Mouse (Mus musculus): Measurements from ENCODE around the gene Phf23. TPM values are rescaled to one million over a fixed set of nuclear protein-coding genes. Genes with fewer than 3 reads are reported as not detected.

The Phf23 gene
- polyA plus RNA-seq, 1 experiment from 2014 or later, result 75.0 TPM

- Histone ChIP-seq H3K4me3 (peak overlapping the region; percentile 98), H3K9ac (peak overlapping the region; percentile 81), H3K27me3 (no peaks in the 10 kb centered on the region), H3K36me3 (peaks cover 45% of the 10 kb centered on the region), H3K27ac (peak overlapping the region; percentile 100), H3K4me2 (peak overlapping the region; percentile 81), H3K9me3 (no peaks in the 10 kb centered on the region), H3K4me1 (peaks cover 32% of the 10 kb centered on the region)
- 2% methylated on average over 16 of the region's 16 CpGs for WGBS
- no peak; the same call in 1 of the 2 replicates for ATAC-seq (ENCODE audit: borderline replicate concordance, extremely low read depth, low FRiP score, low TSS enrichment)
Observed at GRCm38 (mm10) chr11:69979827-69980195, 15.8 kb upstream of the Phf23 start.

DNA sequence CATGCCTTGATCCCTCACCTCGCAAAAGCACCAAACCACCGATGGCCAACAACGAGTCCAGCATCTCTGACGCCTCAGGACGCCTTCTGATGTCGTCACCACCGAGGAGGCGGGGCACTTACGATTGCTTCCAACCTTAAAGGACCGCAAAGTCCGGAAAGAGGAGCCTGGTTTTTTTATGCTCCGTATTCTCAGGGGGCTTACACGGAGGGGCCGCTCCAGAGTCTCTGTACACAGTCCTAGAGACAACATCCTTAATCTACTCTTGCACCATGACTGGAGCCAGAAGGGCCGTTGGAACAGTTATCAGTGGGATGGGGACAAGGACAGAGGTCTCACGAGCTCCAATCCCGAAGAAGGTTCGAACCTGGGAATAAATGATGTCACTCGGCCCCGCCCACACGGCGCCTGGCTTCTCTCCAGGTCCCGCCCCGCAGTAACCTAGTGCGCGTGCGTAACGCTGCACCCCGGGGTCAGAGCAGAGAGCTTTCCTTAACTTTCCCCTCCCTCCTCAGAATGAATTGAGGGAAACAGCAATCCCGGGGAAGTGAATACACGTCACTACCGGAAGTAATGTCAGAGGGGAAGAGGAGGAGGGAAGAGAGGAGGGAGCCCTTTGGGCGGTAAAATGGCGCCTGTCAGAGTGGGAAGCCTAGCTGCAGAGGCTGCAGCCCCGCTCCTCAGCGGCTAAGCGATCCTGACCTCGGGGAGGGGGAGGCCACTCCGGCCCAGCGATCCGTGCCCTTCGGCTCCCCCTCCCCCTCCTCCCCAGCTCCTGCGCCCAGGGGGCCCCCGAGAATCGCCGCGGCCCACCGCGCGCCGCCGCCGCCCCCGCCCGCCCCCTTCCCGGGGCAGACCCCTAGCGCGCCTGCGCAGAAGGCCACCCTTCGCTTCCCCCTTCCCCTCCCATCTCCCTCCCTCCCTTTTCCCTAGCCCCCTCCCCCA, 15.1 kb upstream of the Phf23 start:
- peak; percentile 95 for ATAC-seq (ENCODE audit: borderline replicate concordance, extremely low read depth, low FRiP score, low TSS enrichment)
- H3K9ac ChIP-seq, result peak overlapping the region; percentile 93
- peaks cover 45% of the 10 kb centered on the region for H3K36me3 ChIP-seq
- peak overlapping the region; percentile 81 for H3K4me2 ChIP-seq
- H3K27me3 ChIP-seq, result no peaks in the 10 kb centered on the region
- H3K4me3 ChIP-seq, result peak overlapping the region; percentile 98
- WGBS, result under 1% methylated on average over 41 of the region's 60 CpGs
- peaks cover 32% of the 10 kb centered on the region for H3K4me1 ChIP-seq
- peak overlapping the region; percentile 100 for H3K27ac ChIP-seq
- H3K9me3 ChIP-seq, result no peaks in the 10 kb centered on the region

- peaks cover 46% of the 10 kb centered on the region for H3K36me3 ChIP-seq
Observed at GRCm38 (mm10) chr11:69981141-69981762, 14.3 kb upstream of the Phf23 start, which contains the start of gene Ctdnep1. Gene Ctdnep1, plus strand, starts transcription at chr11:69981156.

DNA sequence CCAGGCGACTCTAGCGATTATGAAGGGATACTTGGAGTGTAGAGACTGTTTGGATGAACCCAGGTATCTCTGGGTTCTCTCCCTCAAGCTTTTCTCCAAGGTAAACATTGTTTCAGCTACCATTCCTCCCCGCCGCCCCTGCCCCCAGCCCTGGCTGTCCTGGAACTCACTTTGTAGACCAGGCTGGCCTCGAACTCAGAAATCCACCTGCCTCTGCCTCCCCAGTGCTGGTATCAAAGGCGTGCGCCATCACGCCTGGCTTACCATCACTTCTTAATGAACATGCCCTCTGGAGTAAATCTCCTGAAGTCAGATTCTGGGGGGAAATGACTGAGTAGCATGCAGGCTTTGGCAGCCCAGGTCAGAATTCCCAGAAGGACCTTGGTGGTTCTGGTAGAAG, 13.4 kb upstream of the Phf23 start, which contains the start of gene Elp5:
Gene Elp5, minus strand, starts transcription at position 293 of the 400 bp plus-strand sequence.
- ATAC-seq (ENCODE audit: borderline replicate concordance, extremely low read depth, low FRiP score, low TSS enrichment), result no peak
- peak within 1 kb of the TSS; percentile 93 for H3K9ac ChIP-seq
- H3K27ac ChIP-seq, result peak within 1 kb of the TSS; percentile 100
- peak within 1 kb of the TSS; percentile 98 for H3K4me3 ChIP-seq
- 36% methylated on average over 8 of the region's 8 CpGs for WGBS
- H3K4me1 ChIP-seq, result peaks cover 32% of the 10 kb centered on the region
- H3K4me2 ChIP-seq, result peak within 1 kb of the TSS; percentile 67
- peaks cover 48% of the 10 kb centered on the region for H3K36me3 ChIP-seq
- no peaks in the 10 kb centered on the region for H3K27me3 ChIP-seq
- H3K9me3 ChIP-seq, result no peaks in the 10 kb centered on the region

More at GRCm38 (mm10) chr11:69981141-69981762, 14.3 kb upstream of the Phf23 start, which contains the start of gene Ctdnep1:
- Histone ChIP-seq H3K27ac (peak within 1 kb of the TSS; percentile 100), H3K27me3 (no peaks in the 10 kb centered on the region), H3K9ac (peak within 1 kb of the TSS; percentile 93), H3K4me1 (peaks cover 32% of the 10 kb centered on the region), H3K9me3 (no peaks in the 10 kb centered on the region), H3K4me3 (peak within 1 kb of the TSS; percentile 98), H3K4me2 (peak within 1 kb of the TSS; percentile 81)
- peak; percentile 46; the same call in 1 of the 2 replicates for ATAC-seq (ENCODE audit: borderline replicate concordance, extremely low read depth, low FRiP score, low TSS enrichment)
- WGBS, result under 1% methylated on average over 41 of the region's 43 CpGs

DNA sequence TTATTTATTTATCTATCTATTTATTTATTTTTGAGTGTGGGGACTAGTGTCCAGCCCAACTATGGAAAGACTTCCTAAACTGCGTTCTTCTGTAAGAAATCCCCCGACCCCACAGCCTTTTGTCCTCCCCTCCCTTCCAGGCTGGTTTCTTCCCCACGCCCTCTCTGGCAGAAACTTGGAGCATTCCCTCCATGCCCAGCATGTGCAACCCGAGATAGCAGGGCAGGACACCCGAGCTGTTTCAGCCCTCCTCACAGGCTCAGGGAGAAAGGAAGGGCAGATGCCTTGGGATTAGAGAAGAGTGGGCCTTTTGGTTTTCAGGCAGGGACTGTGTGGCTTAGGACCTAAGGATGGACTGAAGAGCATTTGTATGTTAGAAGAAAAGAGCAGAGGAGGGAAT, 12.7 kb upstream of the Phf23 start:
- no peaks in the 10 kb centered on the region for H3K9me3 ChIP-seq
- H3K27ac ChIP-seq, result no peak overlapping the region
- WGBS, result 20% methylated on average over 5 of the region's 5 CpGs
- H3K9ac ChIP-seq, result peak overlapping the region; percentile 93
- H3K27me3 ChIP-seq, result no peaks in the 10 kb centered on the region
- peaks cover 49% of the 10 kb centered on the region for H3K36me3 ChIP-seq
- H3K4me2 ChIP-seq, result peak overlapping the region; percentile 67
- peaks cover 32% of the 10 kb centered on the region for H3K4me1 ChIP-seq
- no peak for ATAC-seq (ENCODE audit: borderline replicate concordance, extremely low read depth, low FRiP score, low TSS enrichment)
- H3K4me3 ChIP-seq, result peak overlapping the region; percentile 98

DNA sequence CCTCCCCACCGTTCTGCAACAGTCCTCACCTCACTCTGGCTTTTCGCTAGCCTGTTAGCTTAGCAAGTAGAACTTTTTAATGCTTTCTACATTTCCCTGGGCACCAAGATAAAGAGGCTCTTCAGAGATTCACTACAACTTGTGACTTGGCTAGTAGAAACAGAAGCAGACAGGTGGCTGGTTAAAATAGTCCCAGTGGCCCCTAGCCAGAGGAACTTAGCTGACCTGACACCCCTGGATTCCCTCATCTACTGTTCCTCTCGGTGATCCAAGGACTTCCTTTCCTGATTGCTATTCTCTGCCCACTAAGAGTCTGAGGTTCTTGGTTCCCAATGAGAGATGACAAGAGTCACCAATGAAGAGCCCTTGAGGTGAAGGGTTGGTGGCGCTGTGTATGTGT, 12.2 kb upstream of the Phf23 start:
- no peak for ATAC-seq (ENCODE audit: borderline replicate concordance, extremely low read depth, low FRiP score, low TSS enrichment)
- 72% methylated on average over 4 of the region's 4 CpGs for WGBS
- Histone ChIP-seq H3K4me2 (peak overlapping the region; percentile 67), H3K4me1 (peaks cover 32% of the 10 kb centered on the region), H3K4me3 (peak overlapping the region; percentile 98), H3K9me3 (no peaks in the 10 kb centered on the region), H3K9ac (peak overlapping the region; percentile 93; the same call in 1 of the 2 replicates), H3K36me3 (peaks cover 50% of the 10 kb centered on the region), H3K27me3 (no peaks in the 10 kb centered on the region), H3K27ac (no peak overlapping the region)

- Histone ChIP-seq H3K4me3 (no peak overlapping the region), H3K27me3 (no peaks in the 10 kb centered on the region), H3K9me3 (no peaks in the 10 kb centered on the region), H3K9ac (no peak overlapping the region), H3K36me3 (peaks cover 55% of the 10 kb centered on the region), H3K27ac (no peak overlapping the region), H3K4me1 (peaks cover 25% of the 10 kb centered on the region), H3K4me2 (no peak overlapping the region)
- no peak for ATAC-seq (ENCODE audit: borderline replicate concordance, extremely low read depth, low FRiP score, low TSS enrichment)
- WGBS, result 83% methylated on average over 8 of the region's 8 CpGs
Observed at GRCm38 (mm10) chr11:69984431-69984830, 11.1 kb upstream of the Phf23 start.

- Histone ChIP-seq H3K27me3 (no peaks in the 10 kb centered on the region), H3K4me3 (no peak overlapping the region), H3K4me2 (no peak overlapping the region), H3K36me3 (peaks cover 67% of the 10 kb centered on the region), H3K9me3 (no peaks in the 10 kb centered on the region), H3K27ac (peak overlapping the region; percentile 96), H3K9ac (no peak overlapping the region), H3K4me1 (peaks cover 23% of the 10 kb centered on the region)
- ATAC-seq (ENCODE audit: borderline replicate concordance, extremely low read depth, low FRiP score, low TSS enrichment), result 0 out of 2 replicates have a peak, but pooled peaks have one; percentile 25
- WGBS, result 90% methylated on average over 8 of the region's 8 CpGs
Observed at GRCm38 (mm10) chr11:69989949-69990348, 5.6 kb upstream of the Phf23 start.

- no peaks in the 10 kb centered on the region for H3K27me3 ChIP-seq
- peak within 1 kb of the TSS; percentile 84 for H3K4me3 ChIP-seq
- H3K9me3 ChIP-seq, result no peaks in the 10 kb centered on the region
- under 1% methylated on average over 40 of the region's 40 CpGs for WGBS
- peak; percentile 73 for ATAC-seq (ENCODE audit: borderline replicate concordance, extremely low read depth, low FRiP score, low TSS enrichment)
- peaks cover 58% of the 10 kb centered on the region for H3K36me3 ChIP-seq
- H3K9ac ChIP-seq, result peak within 1 kb of the TSS; percentile 87
- H3K4me2 ChIP-seq, result peak within 1 kb of the TSS; percentile 72
- peaks cover 23% of the 10 kb centered on the region for H3K4me1 ChIP-seq
- H3K27ac ChIP-seq, result peak within 1 kb of the TSS; percentile 96
Observed at GRCm38 (mm10) chr11:69990850-69991691, 4.5 kb upstream of the Phf23 start, which contains the start of gene Gabarap. Gene Gabarap, plus strand, starts transcription at chr11:69991143.

DNA sequence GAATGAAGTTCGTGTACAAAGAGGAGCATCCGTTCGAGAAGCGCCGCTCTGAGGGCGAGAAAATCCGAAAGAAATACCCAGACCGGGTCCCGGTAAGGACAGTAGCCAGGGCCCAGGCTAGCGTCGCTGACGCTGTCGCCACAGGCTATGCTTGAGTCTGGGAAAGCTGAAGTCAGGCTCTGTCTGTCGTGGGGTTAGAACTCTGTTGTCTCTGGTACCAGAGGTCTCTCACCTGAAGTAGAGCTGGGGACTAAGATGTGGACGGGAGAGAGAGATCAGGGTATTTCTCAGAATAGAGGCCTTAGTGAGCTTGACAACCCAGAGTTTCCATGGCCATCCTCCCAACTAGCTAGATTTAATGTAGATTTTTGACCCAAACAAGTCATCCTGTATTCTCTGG, 3.9 kb upstream of the Phf23 start:
- H3K4me2 ChIP-seq, result peak overlapping the region; percentile 72
- peaks cover 51% of the 10 kb centered on the region for H3K36me3 ChIP-seq
- peak overlapping the region; percentile 84 for H3K4me3 ChIP-seq
- H3K27ac ChIP-seq, result peak overlapping the region; percentile 96
- WGBS, result 0% methylated on average over 15 of the region's 15 CpGs
- no peak for ATAC-seq (ENCODE audit: borderline replicate concordance, extremely low read depth, low FRiP score, low TSS enrichment)
- no peaks in the 10 kb centered on the region for H3K9me3 ChIP-seq
- H3K9ac ChIP-seq, result peak overlapping the region; percentile 87
- peaks cover 23% of the 10 kb centered on the region for H3K4me1 ChIP-seq
- H3K27me3 ChIP-seq, result no peaks in the 10 kb centered on the region

DNA sequence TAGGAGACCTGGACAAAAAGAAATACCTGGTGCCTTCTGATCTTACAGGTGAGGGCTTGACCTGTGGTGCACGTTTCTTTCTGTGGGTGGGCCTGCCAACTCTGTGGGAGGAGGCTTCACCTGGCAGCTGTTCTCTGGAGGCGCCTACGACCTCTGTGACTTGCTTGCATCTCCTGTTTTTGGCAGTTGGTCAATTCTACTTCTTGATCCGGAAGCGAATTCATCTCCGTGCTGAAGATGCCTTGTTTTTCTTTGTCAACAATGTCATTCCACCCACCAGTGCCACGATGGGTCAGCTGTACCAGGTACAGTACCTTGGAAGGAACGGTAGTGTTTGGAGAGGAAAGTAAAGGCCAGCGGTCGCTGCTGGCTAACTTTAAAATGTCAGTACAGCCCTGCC, 3.2 kb upstream of the Phf23 start:
- WGBS, result 74% methylated on average over 10 of the region's 10 CpGs
- no peaks in the 10 kb centered on the region for H3K27me3 ChIP-seq
- peak overlapping the region; percentile 72 for H3K4me2 ChIP-seq
- H3K36me3 ChIP-seq, result peaks cover 44% of the 10 kb centered on the region
- H3K9me3 ChIP-seq, result no peaks in the 10 kb centered on the region
- H3K27ac ChIP-seq, result no peak overlapping the region; the same call in 1 of the 2 replicates
- H3K9ac ChIP-seq, result peak overlapping the region; percentile 87
- peak overlapping the region; percentile 84 for H3K4me3 ChIP-seq
- no peak for ATAC-seq (ENCODE audit: borderline replicate concordance, extremely low read depth, low FRiP score, low TSS enrichment)
- H3K4me1 ChIP-seq, result peaks cover 24% of the 10 kb centered on the region
